Mouse (Mus musculus) spleen, adult 2 months (tissue): ENCODE data around the gene Hist1h4k. TPM values are rescaled to one million over a fixed set of nuclear protein-coding genes. Genes with fewer than 3 reads are reported as not detected.
A peak's percentile ranks its signal among the peaks of the same experiment; 100 is the strongest.
"Not testable (repeated sequence)": the region's sequence is repeated elsewhere in the genome, so short reads cannot be mapped to it uniquely, and the experiment has no call there.

ENCODE experiments used
- DNase-seq, 2 experiments: peaks; one replicate each; pipeline versions ENCODE4 v3.0.0 to v3.0.0-alpha.2; 2012 to 2021; ENCODE audit warnings: low spot score in 2 of 2, low read depth in 1 of 2
- H3K27ac ChIP-seq: fragments of 200-500 bp; 2 replicates; pipeline ENCODE4 v1.5.1; 2012; ENCODE audit warnings: low read length, inconsistent platforms; ENCODE audit not compliant: insufficient read depth
- H3K27me3 ChIP-seq: fragments of 200-500 bp; 2 replicates; pipeline ENCODE4 v1.6.1; 2012; ENCODE audit warnings: mild to moderate bottlenecking, moderate library complexity, low read length, inconsistent platforms; ENCODE audit not compliant: control insufficient read depth, insufficient read depth
- H3K36me3 ChIP-seq: fragments of 200-500 bp; 2 replicates; pipeline ENCODE4 v1.6.1; 2012; ENCODE audit warnings: mild to moderate bottlenecking, low read length, inconsistent platforms; ENCODE audit not compliant: control insufficient read depth, insufficient read depth
- H3K4me1 ChIP-seq: fragments of 200-500 bp; 2 replicates; pipeline ENCODE4 v1.6.1; 2011; ENCODE audit warnings: inconsistent platforms; ENCODE audit not compliant: control insufficient read depth, insufficient read depth, insufficient read length
- H3K4me3 ChIP-seq: fragments of 200-500 bp; 2 replicates; pipeline ENCODE4 v1.5.1; 2011; ENCODE audit warnings: mild to moderate bottlenecking, inconsistent platforms; ENCODE audit not compliant: insufficient read depth, insufficient read length; ENCODE audit errors: extremely low read depth
- CTCF ChIP-seq: fragments of 200-500 bp; IDR thresholded peaks from 2 replicates; pipeline ENCODE4 v1.5.1; 2011; ENCODE audit warnings: mild to moderate bottlenecking, inconsistent platforms; ENCODE audit not compliant: insufficient read depth, insufficient read length, insufficient replicate concordance; ENCODE audit errors: extremely low read depth
- POLR2A ChIP-seq: fragments of 200-500 bp; IDR thresholded peaks from 2 replicates; pipeline ENCODE4 v1.6.1; 2011; ENCODE audit warnings: low read depth, low read length, inconsistent platforms
- WGBS: fragments of 180-500 bp; shearing (Covaris S2); methylation state at CpG from one replicate; pipeline ENCODE4 v1.1.7; 2018; 5-methylcytosine and 5-hydroxymethylcytosine counted together
- polyA plus RNA-seq: library from polyadenylated mRNA; depleted of rRNA; stranded (reverse); fragments of >200 nt; gene quantifications from 2 replicates; pipeline ENCODE4 v1.2.3, GENCODE M21; 2012

Hist1h4k gene
- polyA plus RNA-seq, 1 experiment: 92.4 TPM

DNA sequence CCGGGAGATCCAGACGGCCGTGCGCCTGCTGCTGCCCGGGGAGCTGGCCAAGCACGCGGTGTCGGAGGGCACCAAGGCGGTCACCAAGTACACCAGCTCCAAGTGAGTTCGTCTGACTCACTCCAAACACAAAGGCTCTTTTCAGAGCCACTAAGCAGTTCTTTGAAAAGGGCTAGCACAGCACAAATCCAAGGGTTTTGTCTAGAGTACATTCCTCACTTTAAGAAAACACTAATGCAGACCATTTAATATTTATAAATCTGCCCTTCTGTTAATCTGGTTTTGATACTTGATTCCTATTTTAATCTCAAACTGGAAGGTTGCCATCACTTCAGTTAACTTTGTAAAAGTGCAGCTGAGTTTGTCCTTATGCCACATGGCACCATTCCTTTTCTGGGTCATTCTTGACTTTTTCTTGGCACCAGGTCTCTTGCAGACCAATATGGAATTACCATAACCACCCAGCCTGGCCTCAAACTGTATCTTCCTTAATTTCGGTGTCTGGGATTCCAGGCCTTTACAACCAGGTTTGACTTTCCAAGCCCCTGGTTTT is 27.9 kb downstream of the Hist1h4k start:
- peaks cover 9% of the 10 kb centered on the region for H3K4me1 ChIP-seq
- peak overlapping the region; percentile 83; the same call in 1 of the 2 replicates for H3K27ac ChIP-seq
- H3K36me3 ChIP-seq: no peaks in the 10 kb centered on the region
- H3K4me3 ChIP-seq: peak overlapping the region; percentile 58; the same call in 1 of the 2 replicates
- 7% methylated on average over 11 of the region's 11 CpGs for WGBS
- no peaks in the 10 kb centered on the region for H3K27me3 ChIP-seq
- no peak for TF ChIP-seq POLR2A
- TF ChIP-seq CTCF: no peak
- DNase-seq: no peak

DNA sequence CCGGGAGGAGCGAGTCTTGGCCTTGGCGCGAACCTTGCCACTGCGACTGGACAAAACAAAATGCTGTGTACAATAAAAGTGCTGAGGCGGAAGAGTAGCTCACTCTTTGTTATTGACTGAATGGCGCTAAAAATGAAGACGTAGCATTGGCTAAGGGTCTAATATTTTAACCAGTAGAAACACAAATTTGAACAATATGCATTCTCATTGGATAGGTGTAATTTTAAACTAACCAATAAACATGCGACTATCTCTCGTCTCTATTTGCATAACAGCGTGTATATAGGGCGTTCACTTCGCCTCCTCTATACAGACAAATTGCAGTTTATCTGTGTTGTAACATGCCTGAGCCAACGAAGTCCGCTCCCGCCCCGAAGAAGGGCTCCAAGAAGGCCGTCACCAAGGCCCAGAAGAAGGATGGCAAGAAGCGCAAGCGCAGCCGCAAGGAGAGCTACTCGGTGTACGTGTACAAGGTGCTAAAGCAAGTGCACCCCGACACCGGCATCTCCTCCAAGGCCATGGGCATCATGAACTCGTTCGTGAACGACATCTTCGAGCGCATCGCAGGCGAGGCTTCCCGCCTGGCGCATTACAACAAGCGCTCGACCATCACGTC is 28.4 kb downstream of the Hist1h4k start, which contains the start of gene Hist1h2bm:
Gene Hist1h2bm, plus strand, starts transcription at position 288 of the 616 bp plus-strand sequence.
- peak; percentile 29 to 84 for DNase-seq
- not testable (repeated sequence) for H3K4me1 ChIP-seq, H3K36me3 ChIP-seq, H3K27me3 ChIP-seq
- Histone ChIP-seq H3K27ac (peak within 1 kb of the TSS; percentile 85), H3K4me3 (peak within 1 kb of the TSS; percentile 66)
- under 1% methylated on average over 37 of the region's 37 CpGs for WGBS
- TF ChIP-seq POLR2A: peak; percentile 37

- H3K27me3 ChIP-seq, H3K36me3 ChIP-seq, DNase-seq, H3K4me1 ChIP-seq: not testable (repeated sequence)
- Histone ChIP-seq H3K27ac (peak overlapping the region; percentile 85), H3K4me3 (peak overlapping the region; percentile 66)
- WGBS: 2% methylated on average over 28 of the region's 44 CpGs
Measured at GRCm38 (mm10) chr13:21721107-21721756, 29.1 kb downstream of the Hist1h4k start.

DNA sequence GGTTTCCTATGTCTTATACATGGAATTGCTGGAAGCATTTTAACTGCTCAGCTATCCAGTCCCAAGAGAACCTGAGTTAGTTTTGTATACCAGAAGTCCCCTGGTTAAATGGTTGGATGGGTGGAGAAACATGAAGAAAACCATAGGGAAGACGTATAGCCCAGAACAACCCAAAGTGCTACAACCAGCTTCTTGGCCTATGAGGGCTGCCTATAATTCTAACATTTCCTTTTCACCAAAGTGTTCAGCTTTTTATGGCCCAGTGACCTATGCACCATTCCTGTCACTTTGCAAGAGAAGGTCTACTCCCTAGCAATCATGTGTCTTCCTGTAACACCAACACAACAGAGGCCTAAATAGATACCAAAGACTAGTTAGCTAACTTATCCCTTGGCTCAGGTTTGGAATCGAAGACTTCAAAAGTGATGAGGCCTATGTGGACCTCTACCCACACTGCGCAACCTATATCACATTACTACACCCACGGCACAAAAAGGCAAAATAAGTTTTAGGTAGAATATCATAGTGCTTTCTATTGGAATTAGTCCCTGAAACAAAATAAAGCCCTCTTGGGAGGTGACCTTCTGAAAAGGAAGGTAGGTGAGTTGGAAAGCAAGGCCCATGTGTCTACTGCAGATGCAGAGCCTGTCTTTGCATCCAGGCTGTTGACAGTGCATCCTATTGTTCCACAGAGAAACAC is 31.8 kb downstream of the Hist1h4k start:
- Histone ChIP-seq H3K4me1 (peaks cover 9% of the 10 kb centered on the region), H3K27ac (no peak overlapping the region), H3K36me3 (no peaks in the 10 kb centered on the region), H3K27me3 (no peaks in the 10 kb centered on the region), H3K4me3 (peak overlapping the region; percentile 27; the same call in 1 of the 2 replicates)
- DNase-seq: no peak
- TF ChIP-seq POLR2A: no peak
- WGBS: 69% methylated on average over 4 of the region's 4 CpGs

- H3K4me1 ChIP-seq: not testable (repeated sequence)
- peak; percentile 55 for TF ChIP-seq POLR2A
- WGBS: 3% methylated on average over 32 of the region's 56 CpGs
Measured at GRCm38 (mm10) chr13:21717397-21718357, 32.6 kb downstream of the Hist1h4k start, which contains the start of gene Hist1h3h. TSS of gene Hist1h3h (plus strand) at chr13:21717659.

DNA sequence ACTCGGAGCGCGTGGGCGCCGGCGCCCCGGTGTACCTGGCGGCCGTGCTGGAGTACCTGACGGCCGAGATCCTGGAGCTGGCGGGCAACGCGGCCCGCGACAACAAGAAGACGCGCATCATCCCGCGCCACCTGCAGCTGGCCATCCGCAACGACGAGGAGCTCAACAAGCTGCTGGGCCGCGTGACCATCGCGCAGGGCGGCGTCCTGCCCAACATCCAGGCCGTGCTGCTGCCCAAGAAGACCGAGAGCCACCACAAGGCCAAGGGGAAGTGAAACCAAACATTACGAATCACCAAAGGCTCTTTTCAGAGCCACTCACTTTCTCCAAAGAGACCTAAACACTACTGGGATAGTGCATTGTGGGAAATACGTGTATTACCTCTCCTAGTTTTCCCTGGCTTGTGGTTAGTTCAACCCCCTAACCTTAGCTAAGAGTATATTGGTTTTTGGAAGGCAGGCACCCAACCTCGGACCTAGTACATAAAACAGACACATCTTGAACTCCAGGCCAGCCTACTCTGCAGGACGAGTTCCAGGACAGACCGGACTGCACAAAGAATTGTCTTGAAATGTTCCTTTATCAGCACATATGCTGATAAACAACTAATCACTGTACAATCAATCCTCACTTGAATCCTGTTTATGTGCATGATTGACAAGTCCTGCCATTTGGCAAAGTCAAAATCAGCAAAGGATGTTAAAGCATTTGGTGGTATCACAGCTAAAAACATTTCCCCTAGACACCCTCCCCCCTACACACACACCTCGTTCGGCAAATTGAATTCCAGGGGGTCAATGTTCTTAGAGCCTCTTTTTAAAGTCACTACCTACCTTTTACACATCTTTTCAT is 33.5 kb downstream of the Hist1h4k start:
- under 1% methylated on average over 16 of the region's 38 CpGs for WGBS
- DNase-seq: peak; percentile 24 to 48

More at GRCm38 (mm10) chr13:21717397-21718357, 32.6 kb downstream of the Hist1h4k start, which contains the start of gene Hist1h3h:
- Histone ChIP-seq H3K27ac (peak within 1 kb of the TSS; percentile 79), H3K4me3 (peak within 1 kb of the TSS; percentile 50)
- H3K36me3 ChIP-seq, H3K27me3 ChIP-seq: not testable (repeated sequence)
- DNase-seq: peak; percentile 81 to 83

More for the DNA sequence above, 33.5 kb downstream of the Hist1h4k start:
- Histone ChIP-seq H3K4me3 (peak overlapping the region; percentile 56), H3K27ac (peak overlapping the region; percentile 97)
- H3K36me3 ChIP-seq, H3K4me1 ChIP-seq, H3K27me3 ChIP-seq: not testable (repeated sequence)
